8 mouse cellular contexts compared by ENCODE assay signal in genomic region chr7:112678418-112679170, GRCm38 (mm10). TPM values are rescaled to one million over a fixed set of nuclear protein-coding genes. Genes with fewer than 3 reads are reported as not detected.
DNase-seq lines count a peak whose midpoint lies in the region; ATAC-seq and TF ChIP-seq lines count a peak whose summit lies in the region.

No protein-coding gene starts in this region.

- peak overlapping the region; percentile 91 for H3K9ac ChIP-seq in forebrain, embryonic 13.5 days

- TF ChIP-seq CTCF in brain, embryonic 14.5 days (IDR thresholded peaks at IDR 0.05; ENCODE audit: borderline replicate concordance, extremely low read depth, insufficient read depth, insufficient read length): no peak

- WGBS in forebrain, embryonic 13.5 days: under 1% methylated on average over 43 of the region's 44 CpGs

- peak; percentile 76 for ATAC-seq in forebrain, embryonic 13.5 days

- no peak for TF ChIP-seq POLR2A in brain, embryonic 14.5 days (IDR thresholded peaks at IDR 0.05; ENCODE audit: borderline replicate concordance, extremely low read depth, insufficient read depth, insufficient read length, poor library complexity, severe bottlenecking)

- peaks cover 37% of the 10 kb centered on the region for H3K4me1 ChIP-seq in forebrain, embryonic 13.5 days

- H3K27ac ChIP-seq in forebrain, embryonic 13.5 days: peak overlapping the region; percentile 85

- intact Hi-C loops in heart, postnatal 14 days (cut with DNase I): loop anchor here (2.0 to 5.0 kb wide), 2 partner anchors 210 to 276 kb away; no protein-coding TSS in a partner anchor

- H3K27me3 ChIP-seq in forebrain, embryonic 13.5 days: no peaks in the 10 kb centered on the region

- peak overlapping the region; percentile 85 for H3K4me3 ChIP-seq in forebrain, embryonic 13.5 days

- DNase-seq in NIH3T3 (ENCODE audit: low read depth): peak; percentile 85
- peak; percentile 79 for DNase-seq in brain, embryonic 14.5 days (ENCODE audit: low read depth)
- peak; percentile 64 to 76 for DNase-seq in heart, postnatal 14 days
- peak; percentile 75 to 80 for DNase-seq in kidney, postnatal 36 days
- DNase-seq in lung, postnatal 10 days: peak; percentile 85
- DNase-seq in right cerebral cortex, postnatal 14 days: peak; percentile 38
- no peak for DNase-seq in thymus, postnatal 36 days

- no peaks in the 10 kb centered on the region for H3K9me3 ChIP-seq in forebrain, embryonic 13.5 days (replicated peaks)

- peak overlapping the region; percentile 80 for H3K4me2 ChIP-seq in forebrain, embryonic 13.5 days

- H3K36me3 ChIP-seq in forebrain, embryonic 13.5 days (ENCODE audit: poor library complexity, severe bottlenecking): no peaks in the 10 kb centered on the region

RNA-seq across cellular contexts. Expression of gene Tead1, which starts 0.5 kb away (rescaled TPM):
- 21.2 and 27.2 TPM in 2 replicates for polyA plus RNA-seq in brain, embryonic 14.5 days (2012; rRNA removed)
- 22.0 and 24.0 TPM in 2 replicates for polyA plus RNA-seq in forebrain, embryonic 13.5 days (2015; fragmentation: Nextera tagmentation; extraction: Ambion mirVana)
- 100 to 1,000 TPM; 147 to 154 TPM for total RNA-seq in heart, postnatal 14 days (2021)

Comparison
In these comparisons a context has a peak if more than half of its experiments do, and no peak if none do; other contexts are left out.
1. DNase-seq: peak in NIH3T3 (single experiment), brain, embryonic 14.5 days (single experiment), heart, postnatal 14 days (2 of 2), kidney, postnatal 36 days (2 of 2), lung, postnatal 10 days (single experiment) and right cerebral cortex, postnatal 14 days (single experiment); none in thymus, postnatal 36 days (0 of 2).